Mouse (Mus musculus): Measurements from ENCODE around the gene Mrpl17.

GRCm38 (mm10) chr7:105784556-105784955, 26.3 kb downstream of the Mrpl17 start:
- TF ChIP-seq CTCF (conservative IDR thresholded peaks at IDR 0.05; ENCODE audit: insufficient read depth, insufficient read length, low read depth, low read length) (no peak), POLR2A (IDR thresholded peaks at IDR 0.05; ENCODE audit: low read depth, low read length) (no peak)
